Mouse (Mus musculus) erythroblast, adult 5-6 weeks (primary cell): ENCODE measurements around the gene Plagl2. TPM values are rescaled to one million over a fixed set of nuclear protein-coding genes. Genes with fewer than 3 reads are reported as not detected.
A peak's percentile ranks its signal among the peaks of the same experiment; 100 is the strongest.

Experiments
- ATAC-seq: replicated peaks from 2 replicates; pipeline ENCODE4 v1.8.0; 2016; ENCODE audit warnings: moderate number of reproducible peaks, mild to moderate bottlenecking, moderate TSS enrichment, inconsistent platforms; ENCODE audit not compliant: poor library complexity, low FRiP score, severe bottlenecking
- total RNA-seq, 2 experiments: library from RNA; stranded (forward) in 1 of 2; stranded (reverse) in 1 of 2; fragments of 150-400 nt in 1 of 2; fragments of 200-764, 138-1000 nt in 1 of 2; gene quantifications; 2 replicates each; pipeline versions ENCODE4 v1.2.3 to v1.2.4; 2015 to 2017; ENCODE audit warnings: low replicate concordance in 2 of 2

The Plagl2 gene
- total RNA-seq, 2 experiments from 2014 or later: 8.7 to 33.4 TPM

- no peak for ATAC-seq
Measured at GRCm38 (mm10) chr2:153202766-153203165, 38.5 kb downstream of the Plagl2 start.

- no peak for ATAC-seq
Measured at GRCm38 (mm10) chr2:153199114-153199513, 42.1 kb downstream of the Plagl2 start.

GRCm38 (mm10) chr2:153198485-153198884, 42.7 kb downstream of the Plagl2 start:
- no peak for ATAC-seq

- 0 out of 2 replicates have a peak, but pooled peaks have one; percentile 34 for ATAC-seq
Measured at GRCm38 (mm10) chr2:153194255-153194654, 47.0 kb downstream of the Plagl2 start.

GRCm38 (mm10) chr2:153191242-153191641, 50.0 kb downstream of the Plagl2 start:
- no peak for ATAC-seq

GRCm38 (mm10) chr2:153187848-153188247, 53.4 kb downstream of the Plagl2 start:
- no peak for ATAC-seq

GRCm38 (mm10) chr2:153186176-153186591, 55.0 kb downstream of the Plagl2 start:
- peak; percentile 62 for ATAC-seq

GRCm38 (mm10) chr2:153179961-153180360, 61.3 kb downstream of the Plagl2 start:
- ATAC-seq: no peak

GRCm38 (mm10) chr2:153179126-153179860, 61.9 kb downstream of the Plagl2 start:
- no peak for ATAC-seq

Other genes with a start within 250 kb of the Plagl2 start
- 5.4 and 6.5 TPM in 2 replicates for gene Pdrg1, start 226.0 kb downstream of the Plagl2 start, total RNA-seq (2015; ENCODE audit: low replicate concordance)
- gene Pdrg1, start 226.0 kb downstream of the Plagl2 start, total RNA-seq (2017; ENCODE audit: low replicate concordance): 2.6 and 9.6 TPM in 2 replicates
- not detected in 2 replicates for gene Xkr7, start 209.6 kb downstream of the Plagl2 start, total RNA-seq (2015; ENCODE audit: low replicate concordance)
- gene Xkr7, start 209.6 kb downstream of the Plagl2 start, total RNA-seq (2017; ENCODE audit: low replicate concordance): not detected in 2 replicates
- gene Ccm2l, start 175.5 kb downstream of the Plagl2 start, total RNA-seq (2015; ENCODE audit: low replicate concordance): not detected in 2 replicates
- 0.28 TPM in 1 of 2 replicates, not detected in the other for gene Ccm2l, start 175.5 kb downstream of the Plagl2 start, total RNA-seq (2017; ENCODE audit: low replicate concordance)
- 19.2 and 46.6 TPM in 2 replicates for gene Hck, start 133.0 kb downstream of the Plagl2 start, total RNA-seq (2015; ENCODE audit: low replicate concordance)
- gene Hck, start 133.0 kb downstream of the Plagl2 start, total RNA-seq (2017; ENCODE audit: low replicate concordance): 28.7 and 45.7 TPM in 2 replicates
- 16.9 and 19.2 TPM in 2 replicates for gene Tm9sf4, start 80.1 kb downstream of the Plagl2 start, total RNA-seq (2015; ENCODE audit: low replicate concordance)
- 14.9 and 23.3 TPM in 2 replicates for gene Tm9sf4, start 80.1 kb downstream of the Plagl2 start, total RNA-seq (2017; ENCODE audit: low replicate concordance)
- 2.5 TPM in 2 replicates for gene Tspyl3, start 16.0 kb downstream of the Plagl2 start, total RNA-seq (2015; ENCODE audit: low replicate concordance)
- gene Tspyl3, start 16.0 kb downstream of the Plagl2 start, total RNA-seq (2017; ENCODE audit: low replicate concordance): 1.2 and 1.5 TPM in 2 replicates
- 1.3 and 2.5 TPM in 2 replicates for gene Pofut1, start 107 bp upstream of the Plagl2 start, total RNA-seq (2015; ENCODE audit: low replicate concordance)
- 9.2 and 15.5 TPM in 2 replicates for gene Pofut1, start 107 bp upstream of the Plagl2 start, total RNA-seq (2017; ENCODE audit: low replicate concordance)
- 2.9 and 6.5 TPM in 2 replicates for gene Kif3b, start 50.0 kb upstream of the Plagl2 start, total RNA-seq (2015; ENCODE audit: low replicate concordance)
- 5.4 and 5.7 TPM in 2 replicates for gene Kif3b, start 50.0 kb upstream of the Plagl2 start, total RNA-seq (2017; ENCODE audit: low replicate concordance)
- gene Asxl1, start 104.4 kb upstream of the Plagl2 start, total RNA-seq (2015; ENCODE audit: low replicate concordance): 10.8 and 17.1 TPM in 2 replicates
- 14.7 and 18.5 TPM in 2 replicates for gene Asxl1, start 104.4 kb upstream of the Plagl2 start, total RNA-seq (2017; ENCODE audit: low replicate concordance)